Mouse (Mus musculus): Measurements from ENCODE around the gene Itfg2. TPM values are rescaled to one million over a fixed set of nuclear protein-coding genes. Genes with fewer than 3 reads are reported as not detected.
A peak's percentile ranks its signal among the peaks of the same experiment; 100 is the strongest.
"Not testable (repeated sequence)": the region's sequence is repeated elsewhere in the genome, so short reads cannot be mapped to it uniquely, and the experiment has no call there.

The Itfg2 gene
- total and polyA plus RNA-seq, 2 experiments from 2014 or later, result 33.7 to 34.1 TPM

- no peak overlapping the region for H3K9ac ChIP-seq (replicated peaks; ENCODE audit: low read length)
- H3K4me1 ChIP-seq (ENCODE audit: insufficient read depth, low read length), result no peaks in the 10 kb centered on the region
- no peak for TF ChIP-seq CTCF (IDR thresholded peaks at IDR 0.05; ENCODE audit: low read depth)
- no peak overlapping the region for H3K4me2 ChIP-seq (ENCODE audit: low read depth, low read length)
- H3K4me3 ChIP-seq (ENCODE audit: low read length), result no peak overlapping the region
- DNase-seq (ENCODE audit: low spot score) (no peak), ATAC-seq (no peak)
- H3K27me3 ChIP-seq (ENCODE audit: insufficient read depth, low read length), result no peaks in the 10 kb centered on the region
- no peaks in the 10 kb centered on the region for H3K36me3 ChIP-seq (ENCODE audit: insufficient read depth, low read length)
- H3K9me3 ChIP-seq (ENCODE audit: low read length), result no peaks in the 10 kb centered on the region
- no peak overlapping the region for H3K27ac ChIP-seq
- WGBS, result 63% methylated on average over 1 of the region's 1 CpGs
Measured at GRCm38 (mm10) chr6:128390683-128391082, 34.0 kb downstream of the Itfg2 start.

DNA sequence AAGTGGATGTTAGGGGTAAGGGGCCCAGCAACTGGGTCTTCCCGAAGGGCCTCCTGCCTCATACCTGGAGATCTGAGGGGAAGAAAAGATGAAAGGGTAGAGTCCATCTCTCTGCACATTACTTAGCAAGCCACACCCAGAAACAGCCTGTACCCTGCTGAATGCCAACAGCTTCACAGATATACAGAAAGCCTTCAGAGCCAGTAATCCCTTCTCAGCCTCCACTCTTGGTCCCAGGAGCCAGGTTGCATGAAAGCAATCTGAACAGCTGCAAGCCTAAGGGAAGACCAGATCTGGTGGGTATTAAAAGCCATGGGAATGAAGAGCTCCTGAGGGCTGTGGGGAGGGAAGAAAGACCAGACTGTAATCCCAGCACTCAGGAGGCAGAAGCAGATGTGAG, 35.5 kb downstream of the Itfg2 start:
- WGBS, result 100% methylated on average over 1 of the region's 1 CpGs
- no peak for DNase-seq (ENCODE audit: low spot score)
- TF ChIP-seq CTCF (IDR thresholded peaks at IDR 0.05; ENCODE audit: low read depth), result no peak

DNA sequence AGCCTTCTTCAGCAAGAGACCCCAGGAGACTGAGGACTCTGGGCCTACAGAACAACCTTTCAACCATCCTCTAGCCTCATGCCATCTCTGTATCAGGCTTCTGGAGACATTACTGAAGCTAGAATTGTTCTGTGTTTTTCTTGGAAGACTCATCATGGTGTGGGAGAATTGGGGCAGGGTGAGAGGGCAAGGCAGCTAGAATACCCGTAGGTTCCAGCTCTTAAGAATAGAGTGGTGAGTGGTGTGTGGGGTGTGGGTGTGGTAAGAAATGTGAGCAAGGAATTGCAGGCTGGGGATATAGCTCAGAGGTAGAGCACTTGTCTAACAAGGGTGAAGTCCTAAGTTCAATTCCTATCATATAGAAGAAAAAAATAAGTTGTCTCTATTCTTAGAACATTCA, 39.7 kb downstream of the Itfg2 start:
- no peak overlapping the region for H3K4me3 ChIP-seq (ENCODE audit: low read length)
- no peak for TF ChIP-seq CTCF (IDR thresholded peaks at IDR 0.05; ENCODE audit: low read depth)
- no peak overlapping the region for H3K9ac ChIP-seq (replicated peaks; ENCODE audit: low read length)
- no peaks in the 10 kb centered on the region for H3K36me3 ChIP-seq (ENCODE audit: insufficient read depth, low read length)
- no peak overlapping the region for H3K4me2 ChIP-seq (ENCODE audit: low read depth, low read length)
- H3K27ac ChIP-seq, result no peak overlapping the region
- no peaks in the 10 kb centered on the region for H3K9me3 ChIP-seq (ENCODE audit: low read length)
- no peaks in the 10 kb centered on the region for H3K27me3 ChIP-seq (ENCODE audit: insufficient read depth, low read length)
- H3K4me1 ChIP-seq (ENCODE audit: insufficient read depth, low read length), result no peaks in the 10 kb centered on the region
- ATAC-seq (no peak), DNase-seq (ENCODE audit: low spot score) (no peak)
- WGBS, result 82% methylated on average over 1 of the region's 1 CpGs

More for the DNA sequence above, 35.5 kb downstream of the Itfg2 start:
- no peak for ATAC-seq
- H3K4me2 ChIP-seq (ENCODE audit: low read depth, low read length), result no peak overlapping the region
- H3K36me3 ChIP-seq (ENCODE audit: insufficient read depth, low read length), result no peaks in the 10 kb centered on the region
- H3K27ac ChIP-seq, result no peak overlapping the region
- H3K4me1 ChIP-seq (ENCODE audit: insufficient read depth, low read length), result no peaks in the 10 kb centered on the region
- H3K4me3 ChIP-seq (ENCODE audit: low read length), result no peak overlapping the region
- H3K9me3 ChIP-seq (ENCODE audit: low read length), result no peaks in the 10 kb centered on the region
- no peaks in the 10 kb centered on the region for H3K27me3 ChIP-seq (ENCODE audit: insufficient read depth, low read length)
- no peak overlapping the region for H3K9ac ChIP-seq (replicated peaks; ENCODE audit: low read length)

GRCm38 (mm10) chr6:128383752-128384151, 41.0 kb downstream of the Itfg2 start:
- no peak overlapping the region for H3K27ac ChIP-seq
- H3K27me3 ChIP-seq (ENCODE audit: insufficient read depth, low read length), result no peaks in the 10 kb centered on the region
- H3K4me3 ChIP-seq (ENCODE audit: low read length), result no peak overlapping the region
- no peak for TF ChIP-seq CTCF (IDR thresholded peaks at IDR 0.05; ENCODE audit: low read depth)
- H3K9ac ChIP-seq (replicated peaks; ENCODE audit: low read length), result no peak overlapping the region
- WGBS, result 81% methylated on average over 7 of the region's 7 CpGs
- H3K9me3 ChIP-seq (ENCODE audit: low read length), result no peaks in the 10 kb centered on the region
- no peaks in the 10 kb centered on the region for H3K4me1 ChIP-seq (ENCODE audit: insufficient read depth, low read length)
- H3K36me3 ChIP-seq (ENCODE audit: insufficient read depth, low read length), result no peaks in the 10 kb centered on the region
- no peak overlapping the region for H3K4me2 ChIP-seq (ENCODE audit: low read depth, low read length)
- no peak for ATAC-seq
- no peak for DNase-seq (ENCODE audit: low spot score)

DNA sequence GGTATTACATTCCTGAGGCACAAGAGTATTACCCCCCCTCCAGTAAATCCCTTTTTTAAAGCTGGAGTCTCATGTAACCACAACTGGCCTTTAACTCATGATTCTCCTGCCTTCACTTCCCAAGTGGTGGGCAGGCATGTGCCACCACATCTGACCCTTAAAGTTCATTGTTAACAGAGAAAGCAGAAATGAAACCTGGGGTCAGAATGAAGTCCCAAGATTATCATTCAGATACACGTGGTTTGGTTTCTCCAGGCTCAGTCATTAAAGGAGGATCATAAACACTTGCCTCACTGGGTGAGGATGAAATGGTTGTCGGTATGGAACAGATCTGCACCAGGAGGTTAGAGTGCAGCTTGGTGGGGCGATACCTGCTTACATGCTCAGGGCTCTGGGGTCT, 43.5 kb downstream of the Itfg2 start:
- no peak for DNase-seq (ENCODE audit: low spot score)
- Histone ChIP-seq H3K36me3 (ENCODE audit: insufficient read depth, low read length) (no peaks in the 10 kb centered on the region), H3K4me2 (ENCODE audit: low read depth, low read length) (no peak overlapping the region), H3K27ac (no peak overlapping the region), H3K9me3 (ENCODE audit: low read length) (no peaks in the 10 kb centered on the region), H3K4me1 (ENCODE audit: insufficient read depth, low read length) (no peaks in the 10 kb centered on the region), H3K4me3 (ENCODE audit: low read length) (no peak overlapping the region), H3K27me3 (ENCODE audit: insufficient read depth, low read length) (no peaks in the 10 kb centered on the region), H3K9ac (replicated peaks; ENCODE audit: low read length) (no peak overlapping the region)
- no peak for ATAC-seq
- TF ChIP-seq CTCF (IDR thresholded peaks at IDR 0.05; ENCODE audit: low read depth), result no peak
- WGBS, result 80% methylated on average over 3 of the region's 3 CpGs

GRCm38 (mm10) chr6:128380594-128381167, 44.0 kb downstream of the Itfg2 start:
- DNase-seq (ENCODE audit: low spot score); ATAC-seq; H3K27ac ChIP-seq; H3K4me2 ChIP-seq (ENCODE audit: low read depth, low read length); H3K4me1 ChIP-seq (ENCODE audit: insufficient read depth, low read length); H3K27me3 ChIP-seq (ENCODE audit: insufficient read depth, low read length); H3K4me3 ChIP-seq (ENCODE audit: low read length); H3K9ac ChIP-seq (replicated peaks; ENCODE audit: low read length); H3K9me3 ChIP-seq (ENCODE audit: low read length); H3K36me3 ChIP-seq (ENCODE audit: insufficient read depth, low read length): not testable (repeated sequence)
- TF ChIP-seq CTCF (IDR thresholded peaks at IDR 0.05; ENCODE audit: low read depth), result peak; percentile 37
- 82% methylated on average over 1 of the region's 1 CpGs for WGBS

DNA sequence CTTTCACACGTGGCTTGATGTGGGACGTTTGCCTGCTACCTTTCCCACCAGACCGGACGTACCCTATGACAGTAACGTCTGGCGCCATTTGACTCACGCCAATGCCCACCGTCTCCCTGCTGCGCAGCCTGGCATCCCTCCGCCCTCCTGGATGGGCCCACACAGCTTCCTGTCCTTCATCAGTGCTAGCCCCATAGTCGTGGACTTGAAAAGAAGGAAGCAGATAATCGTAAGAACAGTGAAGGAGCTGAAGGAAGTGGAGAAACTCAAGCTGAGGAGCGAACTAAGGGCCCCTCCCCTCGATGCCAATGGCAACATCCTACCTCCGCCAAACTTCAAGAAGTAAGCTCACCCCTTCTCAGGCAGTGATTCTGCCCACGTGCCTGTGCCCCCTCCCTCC, 45.1 kb downstream of the Itfg2 start:
- DNase-seq (ENCODE audit: low spot score) (no peak), ATAC-seq (no peak)
- Histone ChIP-seq H3K4me2 (ENCODE audit: low read depth, low read length) (no peak overlapping the region), H3K27me3 (ENCODE audit: insufficient read depth, low read length) (no peaks in the 10 kb centered on the region), H3K36me3 (ENCODE audit: insufficient read depth, low read length) (no peaks in the 10 kb centered on the region), H3K4me3 (ENCODE audit: low read length) (no peak overlapping the region), H3K27ac (no peak overlapping the region), H3K9ac (replicated peaks; ENCODE audit: low read length) (no peak overlapping the region), H3K9me3 (ENCODE audit: low read length) (no peaks in the 10 kb centered on the region), H3K4me1 (ENCODE audit: insufficient read depth, low read length) (no peaks in the 10 kb centered on the region)
- WGBS, result 82% methylated on average over 16 of the region's 16 CpGs
- TF ChIP-seq CTCF (IDR thresholded peaks at IDR 0.05; ENCODE audit: low read depth), result no peak
